Mouse (Mus musculus): ENCODE results near the gene Mapk12. TPM values are rescaled to one million over a fixed set of nuclear protein-coding genes. Genes with fewer than 3 reads are reported as not detected.
A peak's percentile ranks its signal among the peaks of the same experiment; 100 is the strongest.

The Mapk12 gene
- total RNA-seq, 2 experiments from 2014 or later, result 13.9 to 16.2 TPM

DNA sequence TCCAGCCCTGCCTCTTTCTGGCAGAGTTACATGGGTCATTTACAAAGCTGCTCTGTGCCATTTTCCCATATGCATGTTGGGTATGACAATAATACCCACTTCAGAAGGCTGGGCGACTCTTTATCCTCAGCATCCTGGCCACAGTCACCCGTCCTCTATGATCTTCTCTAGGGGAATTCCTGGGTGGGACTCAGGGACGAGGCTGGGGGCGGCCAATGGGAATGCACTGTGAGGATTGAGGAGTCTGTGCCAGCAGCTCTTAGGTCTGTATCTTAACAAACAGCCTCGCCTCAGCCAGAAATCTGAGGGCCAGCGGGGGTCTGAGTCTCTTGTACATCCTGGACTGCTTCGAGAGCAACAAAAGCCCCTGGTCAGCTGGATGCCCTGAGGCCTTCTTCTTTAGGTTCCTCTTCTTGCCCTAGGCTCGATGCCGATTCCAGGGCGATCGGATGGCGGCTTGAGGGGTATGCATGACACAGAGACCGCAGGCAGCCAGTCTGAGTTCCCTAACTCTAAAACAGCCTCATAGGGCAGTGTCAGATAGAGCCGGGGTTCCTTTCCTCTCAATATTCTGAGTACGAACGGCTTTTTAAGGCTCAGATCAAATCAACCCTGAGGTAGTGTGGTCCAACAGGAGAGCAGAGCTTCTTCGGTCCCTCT is 31.9 kb upstream of the Mapk12 start:
- DNase-seq (ENCODE audit: low spot score in 2 of 2), result no peak

DNA sequence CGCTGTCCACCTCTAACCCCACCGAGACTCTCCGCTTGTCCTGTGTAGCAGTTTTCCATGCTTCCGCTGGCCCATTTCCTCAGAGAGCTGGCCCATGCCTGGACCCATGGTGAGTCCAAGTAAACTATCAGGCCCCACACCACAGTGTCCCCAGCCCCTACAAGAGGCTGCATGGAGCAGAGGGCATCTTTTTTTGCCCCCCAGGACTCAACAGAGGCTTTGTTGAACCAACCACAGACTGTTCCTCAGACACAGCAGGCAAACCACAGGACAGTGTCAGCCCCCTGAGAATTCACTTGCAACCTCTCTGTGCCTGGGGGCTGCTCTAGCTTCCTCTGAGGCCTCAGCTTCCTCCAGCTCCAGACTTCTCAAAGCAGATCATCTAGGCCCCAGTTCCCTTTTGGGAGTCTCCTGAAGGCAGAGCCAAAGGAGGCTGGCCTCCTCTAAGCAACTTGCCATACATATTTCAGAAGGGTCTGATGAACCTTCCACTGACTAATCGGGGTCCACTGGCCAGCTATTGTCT is 31.1 kb upstream of the Mapk12 start:
- DNase-seq (ENCODE audit: low spot score in 2 of 2), result no peak

DNA sequence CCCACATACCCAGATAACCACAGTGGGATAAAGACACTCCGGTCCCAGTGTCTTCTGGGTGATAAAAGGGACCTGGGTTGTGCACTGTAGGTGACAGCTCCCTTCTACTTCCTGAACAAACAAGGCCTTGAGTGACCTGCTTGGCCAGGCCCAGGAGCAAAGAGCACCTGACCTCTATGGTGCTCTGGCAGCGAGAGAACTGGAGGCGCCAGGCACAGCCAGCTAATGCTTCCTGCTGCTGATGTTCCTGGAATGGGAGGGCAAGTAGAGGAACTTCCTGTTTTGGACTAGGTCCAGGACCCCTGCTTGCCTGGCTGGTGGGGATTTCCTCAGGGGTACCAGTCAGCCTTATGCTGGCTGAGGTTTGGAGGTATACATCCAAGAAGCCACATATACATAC is 29.6 kb upstream of the Mapk12 start:
- no peak for DNase-seq (ENCODE audit: low spot score in 2 of 2)

DNA sequence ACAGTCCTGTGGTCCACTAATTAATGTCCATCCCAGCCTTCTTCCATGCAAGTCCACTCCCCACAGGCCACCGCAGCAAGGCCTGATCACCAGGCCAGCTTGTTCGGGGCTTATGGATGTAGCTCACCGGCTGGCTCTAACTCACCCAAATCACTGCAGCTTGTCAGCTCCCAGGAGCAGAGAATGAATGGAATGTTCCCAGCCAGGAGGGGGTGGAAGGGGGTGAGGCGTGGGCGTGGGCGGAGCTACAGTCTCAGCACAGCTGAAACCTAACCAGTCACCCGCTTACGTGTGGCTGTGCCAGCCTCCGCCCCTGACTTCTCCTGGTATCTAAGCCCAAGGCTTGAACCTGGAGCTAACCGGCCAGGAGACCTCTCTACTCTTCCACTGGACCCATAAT is 28.9 kb upstream of the Mapk12 start:
- peak in 1 of 2 experiments; percentile 47 for DNase-seq (ENCODE audit: low spot score in 2 of 2)

DNA sequence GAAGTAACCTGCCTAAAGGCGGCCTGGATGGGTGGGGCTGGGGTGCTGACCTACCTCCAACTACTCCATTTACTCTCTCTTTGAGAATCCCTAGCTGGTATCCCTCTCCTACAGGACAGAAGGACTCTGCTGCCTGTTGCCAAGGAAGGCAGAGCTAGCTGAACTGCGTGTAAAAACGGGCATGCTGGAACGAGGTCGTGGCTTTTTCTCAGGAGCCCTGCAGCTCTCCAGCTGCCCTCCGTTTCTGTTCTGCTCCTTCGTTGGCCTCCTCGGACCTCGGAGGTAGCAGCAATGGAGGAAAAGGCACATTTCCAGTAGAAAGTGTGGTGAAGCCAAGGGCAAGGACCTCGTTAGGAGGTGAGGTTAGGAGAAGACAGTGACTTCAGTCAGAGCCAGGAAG is 28.4 kb upstream of the Mapk12 start:
- no peak for DNase-seq (ENCODE audit: low spot score in 2 of 2)

DNA sequence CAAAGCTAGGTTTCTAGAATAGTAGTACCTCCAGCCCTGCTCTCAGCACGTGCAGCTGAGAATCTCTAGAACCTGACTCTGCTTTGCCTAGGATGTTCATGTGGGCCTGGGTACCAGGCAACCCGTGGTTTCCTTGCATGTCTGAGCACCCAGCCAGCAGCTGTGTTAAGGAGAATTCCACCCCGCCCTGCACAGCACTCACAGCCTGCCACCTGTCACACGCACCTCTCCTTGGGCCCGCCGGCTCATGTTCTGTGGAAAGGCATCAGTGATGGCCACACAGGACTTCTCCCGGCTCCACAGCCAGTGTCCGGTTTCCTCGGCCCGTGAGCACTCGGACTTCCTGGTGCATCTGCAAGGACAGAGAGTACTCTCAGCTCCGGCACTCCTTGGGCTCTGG is 25.0 kb upstream of the Mapk12 start:
- DNase-seq (ENCODE audit: low spot score in 2 of 2), result no peak

DNA sequence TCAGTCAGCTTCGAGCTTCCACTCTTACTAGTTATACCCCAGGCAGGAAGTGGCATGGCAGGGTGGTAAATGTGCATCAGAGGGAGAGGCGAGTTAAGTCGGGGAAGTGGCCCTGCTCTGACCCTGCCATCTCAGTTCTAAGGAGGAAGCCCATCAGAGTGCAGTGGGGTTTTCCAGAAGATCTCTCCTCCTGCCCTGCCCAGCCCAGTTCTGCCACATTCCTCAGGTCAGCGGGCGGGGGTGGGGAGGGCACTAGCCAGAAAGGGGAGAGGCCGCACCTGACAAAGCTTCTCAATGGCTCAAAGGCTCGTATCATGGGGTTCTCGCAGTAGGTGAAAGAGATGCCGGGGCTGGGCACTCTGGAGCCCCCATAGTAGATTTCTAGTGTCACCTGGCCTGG is 20.9 kb upstream of the Mapk12 start:
- no peak for DNase-seq (ENCODE audit: low spot score in 2 of 2)

DNA sequence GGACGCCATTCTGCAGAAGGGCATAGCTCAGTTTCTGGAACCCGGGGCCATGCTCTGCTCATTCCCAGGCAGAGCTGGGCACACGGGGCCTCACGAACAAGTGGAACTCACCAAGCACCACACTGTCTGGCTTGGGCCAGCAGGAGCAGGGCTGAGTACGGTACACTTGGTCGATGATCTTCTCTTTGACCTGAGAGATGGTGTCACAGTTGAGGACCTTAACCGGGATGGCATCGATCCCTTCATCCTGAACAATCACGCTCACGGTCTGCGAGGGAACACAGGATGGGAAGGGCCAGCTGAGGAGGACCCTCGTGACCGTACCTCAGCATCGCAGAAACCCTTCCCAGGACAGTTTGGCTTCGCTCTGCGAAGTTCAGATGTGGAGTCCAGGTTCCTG is 18.0 kb upstream of the Mapk12 start:
- DNase-seq (ENCODE audit: low spot score in 2 of 2), result no peak

DNA sequence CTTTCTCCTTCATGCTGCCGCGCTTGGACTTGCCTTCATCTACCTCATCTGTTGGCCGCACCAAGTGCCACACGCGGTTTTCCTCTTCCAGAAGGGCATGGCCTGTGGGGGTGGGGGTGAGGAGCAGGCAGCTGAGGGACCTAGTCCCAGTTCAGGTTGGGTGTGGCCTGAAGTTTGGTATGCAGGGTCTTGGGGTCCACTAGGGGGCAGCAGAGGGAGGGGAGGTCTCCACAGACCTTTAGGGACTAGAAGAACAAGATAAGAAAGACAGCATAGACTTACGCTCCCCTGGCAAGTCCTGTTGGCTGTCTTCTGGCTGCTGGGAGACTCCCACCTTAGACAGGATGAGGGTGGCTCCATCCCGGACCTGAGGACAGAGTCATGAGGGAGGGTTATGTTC is 17.5 kb upstream of the Mapk12 start:
- no peak for DNase-seq (ENCODE audit: low spot score in 2 of 2)

DNA sequence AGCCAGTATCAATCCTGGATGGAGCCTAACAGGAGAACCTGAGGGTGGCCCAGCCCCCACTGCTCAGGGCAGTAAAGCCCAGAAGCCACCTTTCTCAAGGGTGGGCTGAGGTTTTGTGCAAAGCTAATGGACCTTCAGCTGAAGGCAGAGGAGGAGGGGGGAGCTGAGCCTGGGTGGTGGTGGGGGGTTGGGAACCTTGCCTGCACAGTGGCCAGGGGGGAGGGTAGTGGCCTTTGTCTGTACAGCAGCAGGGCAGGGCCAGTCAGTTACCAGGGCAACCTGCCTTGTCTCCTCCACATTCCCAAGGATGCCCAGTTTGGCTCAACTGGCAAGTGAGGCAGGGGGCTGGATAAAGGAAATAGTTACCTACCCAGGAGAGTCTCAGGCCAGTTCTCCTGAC is 11.8 kb upstream of the Mapk12 start:
- no peak for DNase-seq (ENCODE audit: low spot score in 2 of 2)

DNA sequence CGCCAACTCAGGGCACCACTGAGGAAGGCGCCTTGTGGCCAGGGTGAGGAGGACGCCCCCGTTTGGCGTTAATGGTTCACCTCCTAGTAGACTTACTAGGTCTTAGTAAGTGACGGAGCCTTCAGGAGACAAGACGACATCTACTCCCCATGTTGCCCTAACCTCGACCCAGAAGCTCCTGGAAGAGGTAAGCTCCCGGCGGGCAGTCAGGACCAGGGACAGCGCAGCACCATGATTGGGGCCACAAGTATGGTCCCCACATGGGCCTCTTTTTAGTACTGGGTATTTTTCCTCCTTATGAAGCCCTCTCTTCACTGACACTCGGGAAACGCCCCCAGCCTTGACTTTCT is 9.5 kb upstream of the Mapk12 start:
- no peak for DNase-seq (ENCODE audit: low spot score in 2 of 2)

DNA sequence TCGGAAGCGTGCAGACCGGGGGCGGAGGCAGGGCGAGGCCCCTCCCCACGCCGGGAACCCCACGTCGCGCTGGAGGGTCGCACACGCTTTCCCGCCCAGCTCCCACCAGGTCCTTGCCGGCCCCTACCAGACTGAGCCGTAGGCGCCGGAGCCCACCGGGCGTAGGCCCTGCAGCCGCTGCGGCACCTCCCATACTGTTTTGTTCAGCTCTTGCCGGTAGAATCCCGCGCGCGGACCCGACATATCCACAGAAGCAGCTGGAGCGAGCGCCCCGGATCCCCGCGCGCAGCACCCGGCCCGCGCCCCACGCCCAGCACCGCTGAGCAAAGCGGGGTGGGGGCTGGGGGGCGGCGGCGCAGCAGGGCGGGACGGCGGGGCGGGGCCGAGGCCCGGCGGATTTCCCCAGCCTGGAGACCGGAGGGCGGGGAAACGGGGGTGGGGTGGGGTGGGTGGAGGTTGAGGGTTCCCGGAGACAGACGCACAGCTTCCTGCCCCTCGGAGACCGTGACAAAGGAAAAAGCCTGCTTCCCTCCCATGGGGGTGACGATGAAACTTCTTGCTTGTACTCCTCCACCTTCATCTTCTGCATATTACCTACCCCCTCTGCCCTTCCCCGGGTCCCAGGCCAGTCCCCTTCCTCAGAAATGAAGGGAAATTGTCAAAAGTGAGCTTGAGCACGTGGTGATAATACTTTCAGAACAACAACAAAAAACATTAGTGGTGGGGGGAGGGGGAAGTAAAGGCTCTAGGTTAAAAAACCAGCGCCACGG is 9.0 kb upstream of the Mapk12 start, which contains the start of gene Mapk11:
Gene Mapk11, minus strand, starts transcription at position 358 of the 770 bp plus-strand sequence.
- DNase-seq (ENCODE audit: low spot score in 2 of 2), result no peak

DNA sequence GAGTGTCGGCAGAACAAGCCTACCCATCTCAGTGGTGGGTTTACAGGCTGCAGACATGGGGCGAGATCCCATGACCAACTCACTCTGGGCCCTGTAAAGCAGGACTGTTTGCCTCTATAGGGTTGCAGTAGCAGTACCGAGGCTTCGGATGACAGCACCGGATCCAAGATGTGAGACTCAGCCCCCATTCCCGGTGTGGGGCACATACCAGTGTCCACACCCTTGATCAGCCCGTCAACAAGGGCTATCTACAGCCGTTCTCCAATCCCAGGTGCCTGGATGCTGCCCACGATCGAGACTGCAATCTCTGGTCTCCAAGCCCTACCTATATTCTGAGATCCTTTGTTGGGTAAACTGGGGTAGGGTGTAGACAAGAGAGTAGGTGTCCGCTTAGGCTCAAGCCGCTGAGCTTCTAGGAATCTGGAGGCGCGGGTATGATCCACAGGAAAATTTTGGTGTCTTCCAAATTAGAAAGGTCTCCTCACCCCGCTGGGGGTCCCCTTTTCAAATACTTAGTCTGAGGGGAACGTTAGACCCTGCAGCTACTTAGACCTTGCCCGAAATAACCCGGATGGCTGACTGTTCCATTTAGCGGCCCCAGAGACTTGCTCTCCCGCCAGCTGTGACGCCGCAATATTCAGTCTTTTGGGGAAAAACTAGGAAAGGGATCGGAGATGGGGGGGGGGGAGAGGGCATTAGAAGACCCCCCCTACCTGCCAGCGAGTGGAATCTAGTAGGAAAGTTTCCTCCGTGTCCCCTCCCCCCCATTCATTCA is 8.2 kb upstream of the Mapk12 start:
- DNase-seq (ENCODE audit: low spot score in 2 of 2), result no peak

DNA sequence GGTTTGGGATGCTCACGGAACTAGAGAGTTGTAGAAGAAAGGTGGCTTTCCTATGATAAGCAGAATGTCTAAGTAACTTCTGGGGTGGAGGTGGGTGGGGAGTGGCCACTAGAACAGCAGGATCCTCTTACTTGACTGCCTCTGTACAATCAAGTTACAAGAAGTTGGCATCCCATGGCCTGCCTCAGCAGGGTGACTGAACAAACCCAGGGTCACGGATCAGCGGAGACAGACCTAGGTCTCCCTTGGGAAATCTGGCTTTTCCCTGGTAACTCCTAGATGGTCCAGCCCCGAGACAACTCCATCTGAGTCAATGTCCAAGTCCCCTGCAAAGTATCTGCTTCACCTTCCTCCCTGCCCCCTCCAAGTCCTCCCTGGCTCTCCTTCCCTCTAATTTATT is 7.4 kb upstream of the Mapk12 start:
- no peak for DNase-seq (ENCODE audit: low spot score in 2 of 2)

DNA sequence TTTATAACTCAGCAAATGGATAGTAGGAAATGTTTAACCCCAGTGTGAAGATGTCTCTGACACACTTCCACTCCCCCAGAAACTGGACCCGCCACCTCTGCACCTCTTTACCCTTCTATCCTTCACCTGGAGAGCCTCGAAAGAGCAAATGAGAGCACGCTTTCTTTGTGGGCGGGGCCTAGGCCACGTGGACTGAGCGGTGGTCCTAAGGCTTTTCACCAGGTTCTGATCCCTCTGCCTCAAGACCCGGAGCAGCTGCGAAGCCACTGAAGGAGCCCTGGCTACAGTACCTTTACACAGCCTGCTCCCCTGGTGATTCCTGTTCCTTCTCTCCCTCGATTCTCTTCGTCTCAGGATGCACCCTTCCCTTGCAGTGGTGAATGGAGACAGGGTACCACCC is 7.0 kb upstream of the Mapk12 start:
- no peak for DNase-seq (ENCODE audit: low spot score in 2 of 2)

DNA sequence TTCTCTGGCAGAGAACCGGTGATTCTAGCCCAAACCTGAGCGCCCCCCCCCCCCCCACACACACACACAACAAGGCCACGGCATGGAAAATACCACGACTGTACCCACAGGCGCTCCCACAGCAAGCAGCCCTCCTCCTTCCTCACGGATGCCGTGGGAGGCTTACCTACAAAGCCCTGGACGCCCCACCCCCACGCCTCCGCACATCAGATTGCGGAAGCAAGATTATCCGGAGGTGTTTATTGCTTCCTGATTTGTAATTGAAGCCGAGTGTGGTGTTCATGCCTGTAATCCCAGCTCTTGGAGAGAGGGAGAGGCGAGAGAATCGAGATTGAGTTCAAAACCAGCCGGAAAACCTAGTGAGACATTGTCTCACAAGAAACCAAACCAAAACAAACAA is 6.5 kb upstream of the Mapk12 start:
- no peak for DNase-seq (ENCODE audit: low spot score in 2 of 2)

DNA sequence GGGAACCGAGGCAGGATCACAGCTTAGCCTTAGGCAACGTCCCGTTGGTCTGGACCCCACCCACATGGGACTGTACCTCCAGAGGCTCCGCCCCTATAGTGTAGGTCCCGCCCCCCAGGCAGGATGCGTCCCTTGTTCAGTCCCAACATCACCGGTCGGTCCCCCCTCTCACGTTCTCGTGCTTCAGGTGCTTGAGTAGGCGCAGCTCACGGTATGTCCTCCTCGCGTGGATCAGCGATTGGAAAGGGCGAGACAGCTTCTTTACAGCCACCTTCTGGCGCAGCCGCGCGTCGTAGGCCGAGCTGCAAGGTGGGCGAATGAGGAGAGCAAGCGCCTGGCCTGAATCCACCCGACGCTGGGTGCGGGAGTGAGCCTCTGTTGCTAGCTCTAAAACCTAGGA is 6.0 kb upstream of the Mapk12 start:
- DNase-seq (ENCODE audit: low spot score in 2 of 2), result no peak

DNA sequence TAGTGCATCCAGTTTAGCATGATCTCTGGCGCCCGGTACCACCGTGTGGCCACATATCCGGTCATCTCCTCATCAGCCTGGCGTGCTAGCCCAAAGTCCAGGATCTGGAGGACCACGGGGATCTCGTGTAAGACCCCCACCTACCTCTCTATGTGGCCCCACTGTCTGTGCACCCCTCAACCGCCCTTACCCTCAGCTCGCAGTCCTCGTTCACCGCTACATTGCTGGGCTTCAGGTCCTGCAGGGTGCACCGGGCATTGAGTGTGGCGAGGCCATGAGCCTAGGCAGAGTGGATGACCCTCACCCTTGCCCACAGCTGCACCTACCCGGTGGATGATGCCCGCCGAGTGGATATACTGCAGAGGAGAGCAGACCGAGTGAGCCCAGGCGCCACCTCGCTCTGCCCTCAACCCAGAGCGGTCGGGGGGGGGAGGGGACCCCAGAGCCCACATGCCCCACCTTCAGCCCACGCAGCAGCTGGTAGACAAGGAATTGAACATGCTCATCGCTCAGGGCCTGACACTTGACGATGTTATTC is 5.4 kb upstream of the Mapk12 start:
- no peak for DNase-seq (ENCODE audit: low spot score in 2 of 2)

DNA sequence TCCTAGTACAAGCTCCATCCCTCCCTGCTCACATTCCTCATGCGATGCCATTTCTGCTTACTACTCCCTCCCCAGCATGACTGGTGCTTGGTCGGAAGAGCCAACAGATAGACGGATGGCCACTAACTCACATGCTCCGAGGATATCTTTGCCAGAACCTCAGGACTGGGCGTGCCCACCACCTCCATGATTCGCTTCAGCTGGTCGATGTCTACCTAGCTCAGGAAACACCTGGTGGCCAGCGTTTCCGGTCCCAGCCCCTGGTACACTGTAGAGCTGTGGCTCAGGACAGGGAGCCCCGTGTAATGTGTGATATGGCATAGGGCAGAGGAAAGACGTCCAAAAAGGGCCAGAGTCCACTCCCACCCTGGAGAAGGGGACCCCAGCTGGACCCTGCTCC is 4.5 kb upstream of the Mapk12 start:
- DNase-seq (ENCODE audit: low spot score in 2 of 2), result no peak

DNA sequence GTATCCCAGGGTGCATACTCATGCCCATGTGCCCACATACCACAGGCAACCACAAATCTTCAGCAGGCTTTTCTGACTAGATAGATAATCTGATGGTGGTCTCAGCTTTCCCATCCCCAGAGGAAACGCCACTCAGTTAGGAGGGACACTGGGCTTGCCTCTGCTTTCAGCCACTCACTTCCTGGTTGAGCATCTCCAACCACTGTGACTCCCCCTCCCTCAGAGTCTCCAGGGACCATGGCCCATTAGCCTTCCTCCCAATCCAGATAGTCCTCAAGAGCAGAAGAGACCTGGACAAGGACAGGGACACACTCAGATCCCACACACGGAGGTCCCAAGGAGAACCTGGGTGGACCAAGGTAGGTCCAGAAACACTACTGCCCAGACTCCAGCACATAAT is 2.6 kb upstream of the Mapk12 start:
- no peak for DNase-seq (ENCODE audit: low spot score in 2 of 2)

DNA sequence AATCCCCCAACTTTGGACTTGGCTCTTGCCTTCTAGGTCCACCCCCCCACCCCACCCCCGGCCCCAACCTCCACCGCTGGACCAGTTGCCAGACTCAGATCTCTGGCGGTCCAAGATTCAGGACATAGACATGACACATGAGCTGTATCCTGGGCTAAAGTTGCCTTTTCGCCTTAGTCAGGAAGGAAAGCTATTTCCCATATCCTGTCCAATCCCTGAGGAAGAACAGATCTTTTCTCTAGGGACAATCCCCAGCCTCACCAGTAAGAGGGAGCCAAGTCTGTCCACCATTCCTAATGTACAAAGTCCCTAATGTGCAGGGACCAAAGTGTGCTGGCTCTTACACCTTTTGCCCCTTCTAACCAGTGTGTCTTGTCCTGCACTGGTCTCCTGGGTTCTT is 1.4 kb upstream of the Mapk12 start:
- no peak for DNase-seq (ENCODE audit: low spot score in 2 of 2)

DNA sequence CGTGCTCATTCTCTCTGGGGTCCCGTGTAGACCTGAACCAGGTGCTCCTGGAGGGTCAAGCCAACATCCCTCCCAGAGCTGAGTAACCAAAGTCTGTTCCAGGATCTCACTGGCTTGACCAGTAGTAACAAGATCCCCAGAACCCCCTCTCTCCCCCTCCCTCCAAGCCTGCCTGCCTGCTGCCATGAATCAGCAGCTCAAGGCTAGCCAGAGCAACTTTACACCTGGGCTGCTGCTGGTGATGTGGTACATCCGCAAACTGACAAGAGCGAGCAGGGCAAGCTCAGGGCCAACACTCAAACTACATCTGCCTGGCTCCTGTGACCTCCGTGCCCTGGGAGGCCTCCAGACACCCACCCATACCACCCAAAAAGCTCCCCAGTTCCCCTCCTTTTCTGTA is 940 bp upstream of the Mapk12 start:
- DNase-seq (ENCODE audit: low spot score in 2 of 2), result no peak

Measured in adrenal gland, postnatal 4 days (tissue).